Mouse (Mus musculus) MN1 (cell line): ENCODE data around the gene Nsg2.

Source experiments
- DNase-seq: peaks from one replicate; pipeline ENCODE4 v3.0.0-alpha.2; 2016; ENCODE audit warnings: low spot score

Nsg2 gene

GRCm38 (mm10) chr11:32011867-32012603, 11.8 kb downstream of the Nsg2 start:
- no peak for DNase-seq

GRCm38 (mm10) chr11:32013014-32013427, 12.8 kb downstream of the Nsg2 start:
- no peak for DNase-seq

- DNase-seq: no peak
These were observed 13.3 kb downstream of the Nsg2 start for GRCm38 (mm10) chr11:32013561-32013960.

DNA sequence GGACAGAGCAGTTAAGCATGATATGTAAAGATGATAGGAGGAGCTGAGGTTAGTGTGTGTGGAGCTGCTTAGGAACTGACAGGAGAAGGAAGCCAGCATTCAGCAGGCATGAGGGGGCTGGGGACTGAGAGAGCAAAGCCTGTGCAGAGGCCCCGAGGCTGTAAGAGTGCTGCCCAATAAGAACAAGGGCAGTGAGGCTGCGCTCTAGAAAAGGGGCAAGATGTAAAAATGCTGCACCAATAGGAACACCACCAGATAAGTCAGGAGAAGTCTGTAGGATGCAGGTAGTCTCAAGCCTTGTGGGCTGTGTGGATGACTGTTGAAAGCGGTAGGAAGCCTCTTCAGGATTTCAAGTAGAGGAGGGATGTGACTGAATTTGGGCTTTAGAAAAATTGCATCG, 17.9 kb downstream of the Nsg2 start:
- no peak for DNase-seq

- peak; percentile 86 for DNase-seq
These were observed 20.0 kb downstream of the Nsg2 start for GRCm38 (mm10) chr11:32020031-32020965.

DNA sequence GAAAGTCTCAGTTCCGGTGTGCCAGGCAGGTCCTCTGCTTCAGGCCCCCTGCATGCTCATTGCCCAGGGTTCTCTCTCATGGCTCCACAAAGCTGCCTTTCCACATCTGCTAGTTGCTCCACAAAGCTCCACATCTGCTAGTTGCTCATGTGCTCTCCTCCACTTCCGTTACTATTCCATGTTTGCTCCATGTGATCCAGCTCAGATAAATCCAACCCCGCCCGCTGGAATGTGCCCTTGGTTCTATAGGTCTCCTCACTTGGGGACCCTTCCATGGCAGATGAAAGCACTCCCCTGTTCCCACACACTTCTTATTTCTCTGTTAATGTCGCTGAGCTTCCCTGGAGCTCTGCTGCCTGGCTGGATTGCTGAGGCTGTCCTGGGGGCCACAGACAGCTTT, 26.4 kb downstream of the Nsg2 start:
- no peak for DNase-seq

GRCm38 (mm10) chr11:32027474-32028342, 27.4 kb downstream of the Nsg2 start:
- peak; percentile 61 for DNase-seq

GRCm38 (mm10) chr11:32028605-32029004, 28.3 kb downstream of the Nsg2 start:
- DNase-seq: no peak

DNA sequence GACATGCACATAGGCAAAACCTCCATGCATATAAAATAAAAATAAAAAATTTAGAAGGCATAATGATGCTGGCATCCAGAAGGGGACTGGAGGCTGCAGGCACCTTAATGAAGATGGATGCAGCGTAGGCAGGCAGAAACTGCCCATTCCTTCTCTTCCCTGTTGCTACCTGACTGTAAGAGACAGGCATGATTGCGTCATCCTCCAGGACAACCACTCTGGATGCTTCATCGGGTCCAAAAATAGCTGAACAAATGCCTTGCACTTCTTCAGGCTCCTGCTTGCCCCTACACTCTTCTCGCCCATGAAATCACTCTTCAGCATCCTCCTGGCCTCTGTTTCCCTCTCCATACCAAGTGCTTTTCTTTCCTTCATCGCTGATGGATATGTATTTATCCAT, 29.1 kb downstream of the Nsg2 start:
- DNase-seq: peak; percentile 46

DNA sequence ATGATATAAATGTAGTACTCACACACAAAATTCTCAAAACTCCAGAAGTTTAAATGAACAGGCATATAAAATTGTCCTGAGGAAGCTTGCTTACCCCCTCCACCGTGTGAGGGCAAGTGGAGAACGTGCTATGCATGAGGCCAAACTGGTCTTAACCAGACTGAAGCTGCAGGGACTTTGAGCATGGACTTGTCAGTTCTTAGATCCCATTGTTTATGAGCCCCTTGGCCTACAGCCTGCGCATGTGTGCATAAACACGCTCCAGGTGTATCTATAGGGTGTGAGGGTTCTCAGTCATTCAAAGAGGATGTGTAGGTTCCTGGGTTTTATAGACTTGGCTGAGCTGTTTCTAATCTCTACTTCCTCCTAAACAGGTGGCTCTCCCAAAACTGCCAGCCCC, 31.1 kb downstream of the Nsg2 start:
- no peak for DNase-seq

GRCm38 (mm10) chr11:32032053-32032452, 31.8 kb downstream of the Nsg2 start:
- no peak for DNase-seq

GRCm38 (mm10) chr11:32035831-32036230, 35.6 kb downstream of the Nsg2 start:
- DNase-seq: no peak

DNA sequence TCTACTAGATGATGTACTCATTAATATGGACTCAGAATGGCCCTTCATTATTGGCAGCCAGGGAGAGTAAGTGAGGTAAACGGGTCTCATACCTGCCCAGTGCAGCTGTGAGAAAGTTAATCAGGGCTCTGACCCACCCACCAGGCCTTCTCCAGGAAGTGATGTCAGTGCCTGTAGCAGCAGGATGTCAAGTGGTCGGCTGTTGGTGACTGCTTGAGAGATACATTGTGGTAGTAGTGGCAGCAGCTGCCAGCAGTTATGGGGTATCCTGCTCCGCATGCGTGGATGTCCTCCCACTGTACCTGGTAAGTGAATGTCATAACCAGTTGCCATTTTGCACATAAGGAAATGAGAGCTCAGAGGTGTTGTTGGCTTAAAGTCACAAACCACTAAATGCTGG, 39.4 kb downstream of the Nsg2 start:
- peak; percentile 30 for DNase-seq

GRCm38 (mm10) chr11:32057389-32057788, 57.1 kb downstream of the Nsg2 start:
- no peak for DNase-seq

- DNase-seq: no peak
These were observed 57.6 kb downstream of the Nsg2 start for GRCm38 (mm10) chr11:32057861-32058260.

DNA sequence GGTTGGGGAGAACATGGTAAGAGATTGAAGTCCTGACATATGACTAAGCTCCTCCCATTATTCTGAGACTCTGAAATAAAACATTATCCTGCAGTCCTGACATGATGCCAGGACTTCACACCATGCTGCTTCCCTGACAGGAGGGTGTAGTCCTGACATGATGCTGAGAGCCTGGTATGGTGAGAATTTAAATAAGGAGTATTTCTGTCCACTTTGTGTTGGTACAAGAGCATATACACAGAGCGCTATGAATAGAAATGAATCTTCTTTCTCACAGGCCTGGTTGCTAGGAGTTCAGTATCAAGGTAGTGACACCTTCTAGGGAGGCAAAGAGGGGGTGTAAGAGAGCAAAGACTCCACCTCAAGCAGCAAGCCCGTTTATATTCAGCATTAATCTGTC, 60.8 kb downstream of the Nsg2 start:
- no peak for DNase-seq

DNA sequence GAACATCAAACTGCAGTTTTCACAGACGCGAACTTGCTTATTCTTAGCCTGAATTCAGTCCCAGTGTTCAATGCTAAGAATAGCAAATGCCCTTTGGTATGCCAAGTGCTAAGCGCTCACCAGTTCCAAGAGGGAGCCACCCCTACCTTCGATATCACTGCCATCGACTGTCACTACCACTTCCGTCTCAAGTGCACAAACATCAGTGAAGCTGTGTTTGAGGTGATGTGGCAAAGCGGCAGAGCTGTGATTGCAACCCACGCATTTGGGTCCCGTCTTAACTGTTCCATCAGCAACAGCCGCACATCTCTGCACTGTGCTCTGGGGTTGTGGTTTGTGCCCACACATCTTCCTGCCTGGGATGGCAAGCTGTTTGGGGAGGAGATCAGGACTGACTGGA, 61.6 kb downstream of the Nsg2 start:
- DNase-seq: no peak

DNA sequence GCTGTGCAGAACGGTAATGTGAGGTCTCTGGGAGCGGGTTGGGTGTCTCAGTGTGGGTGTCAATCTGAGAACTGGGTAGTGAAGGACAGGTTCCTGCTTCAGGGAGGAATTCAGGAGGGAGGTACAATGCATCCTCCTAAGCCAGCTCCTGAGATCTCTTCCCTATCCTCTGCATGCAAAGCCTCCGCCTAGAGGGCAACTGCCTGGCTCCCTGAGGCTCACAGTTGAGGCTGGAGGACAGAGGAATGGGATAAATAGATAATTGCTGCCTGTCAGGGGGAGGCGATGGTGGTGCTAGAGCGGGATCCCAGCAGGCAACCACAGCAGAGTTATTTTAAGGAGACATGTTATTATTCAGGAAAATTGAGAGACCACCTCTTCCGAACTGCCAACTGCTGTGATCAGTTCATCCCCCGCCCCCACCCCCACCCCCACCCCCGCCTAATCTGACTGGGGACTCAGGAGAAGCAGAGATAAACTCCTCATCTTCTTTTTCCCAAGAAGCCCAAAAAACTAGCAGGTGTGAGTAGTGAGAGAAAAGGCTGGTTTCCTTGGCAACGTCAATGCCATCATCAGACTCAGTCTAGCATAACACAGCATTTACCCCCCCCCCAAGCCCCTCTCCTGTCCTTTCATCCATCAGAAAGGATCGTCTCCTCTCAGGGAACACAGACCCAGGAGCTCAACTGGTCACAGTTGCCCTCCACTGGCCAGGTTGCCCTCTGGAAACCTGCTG, 63.7 kb downstream of the Nsg2 start:
- no peak for DNase-seq

DNA sequence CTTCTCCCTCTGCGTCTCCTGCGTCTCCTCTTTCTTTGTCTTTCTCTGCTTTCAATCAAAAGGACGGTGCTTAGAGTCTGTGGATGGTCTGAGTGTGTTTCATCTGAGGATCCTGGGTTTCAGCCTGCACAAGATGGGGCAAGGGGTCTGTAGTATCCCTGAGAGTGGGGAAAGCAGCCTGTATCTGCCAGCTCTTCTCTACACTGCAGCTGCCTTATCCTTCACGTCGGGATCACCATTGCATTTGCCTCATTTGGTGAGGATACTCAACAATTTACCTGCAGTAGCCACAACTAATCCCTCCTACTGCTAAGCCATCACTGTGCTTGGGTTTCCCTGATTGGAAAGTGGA, 64.2 kb downstream of the Nsg2 start:
- DNase-seq: no peak

DNA sequence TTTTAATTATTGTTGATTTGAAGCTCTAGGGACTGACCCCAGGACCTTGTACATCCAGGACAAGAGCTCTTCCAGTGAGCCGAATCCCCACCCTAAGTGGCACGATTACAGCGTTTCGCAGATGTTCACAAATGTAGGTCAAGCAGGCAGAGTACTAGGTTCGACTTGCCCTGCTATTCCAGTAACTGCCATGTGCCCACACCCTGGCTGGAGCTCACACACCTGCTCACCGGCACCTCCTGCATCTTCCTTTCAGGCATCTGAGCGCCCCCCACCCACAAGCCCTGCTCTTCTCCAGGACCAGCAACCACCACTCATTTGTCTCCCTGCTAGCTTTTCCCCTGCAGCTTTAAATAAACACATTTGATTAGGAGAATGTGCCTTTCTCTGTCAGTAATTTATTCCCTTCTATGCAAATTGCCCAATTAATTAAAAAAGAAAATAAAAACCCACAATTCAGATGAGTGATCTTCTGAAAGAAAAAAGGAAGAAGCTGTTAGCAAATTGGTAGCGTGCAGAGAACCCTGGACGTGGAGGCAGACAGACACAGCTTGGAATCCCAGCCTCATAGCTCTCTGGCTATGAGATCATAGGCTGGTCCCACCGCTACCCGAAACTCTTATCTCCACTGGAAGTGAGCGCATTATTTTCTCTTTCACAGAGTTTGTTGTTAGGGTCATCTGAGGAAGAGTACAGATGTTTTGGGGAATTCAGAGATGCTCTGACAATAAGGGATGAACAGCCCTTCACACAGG, 68.7 kb downstream of the Nsg2 start:
- no peak for DNase-seq

DNA sequence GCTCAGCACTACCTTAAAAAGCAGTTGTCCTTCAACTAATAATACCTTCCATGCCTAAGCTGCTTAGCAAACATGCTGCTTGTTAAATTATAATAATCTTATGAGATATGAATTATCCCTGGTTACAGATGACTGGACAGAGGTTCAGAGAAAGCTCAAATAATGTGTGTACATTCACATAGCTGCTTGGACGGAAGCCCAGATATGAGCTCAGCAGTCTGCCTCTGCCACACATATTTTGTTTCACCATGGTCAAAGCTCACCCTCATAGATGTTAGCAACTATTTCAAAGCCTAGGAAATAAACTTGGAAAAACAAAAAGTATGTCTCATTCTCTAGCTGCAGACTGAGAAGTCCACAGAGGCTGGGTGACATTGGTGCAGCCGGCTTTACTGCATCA, 74.9 kb downstream of the Nsg2 start:
- DNase-seq: peak; percentile 35
